Mouse (Mus musculus): ENCODE data around the gene Hist1h2bn. TPM values are rescaled to one million over a fixed set of nuclear protein-coding genes. Genes with fewer than 3 reads are reported as not detected.
"Not testable (repeated sequence)": the region's sequence is repeated elsewhere in the genome, so short reads cannot be mapped to it uniquely, and the experiment has no call there.

The Hist1h2bn gene
- polyA plus RNA-seq, 1 experiment from 2014 or later, result 6.0 TPM

DNA sequence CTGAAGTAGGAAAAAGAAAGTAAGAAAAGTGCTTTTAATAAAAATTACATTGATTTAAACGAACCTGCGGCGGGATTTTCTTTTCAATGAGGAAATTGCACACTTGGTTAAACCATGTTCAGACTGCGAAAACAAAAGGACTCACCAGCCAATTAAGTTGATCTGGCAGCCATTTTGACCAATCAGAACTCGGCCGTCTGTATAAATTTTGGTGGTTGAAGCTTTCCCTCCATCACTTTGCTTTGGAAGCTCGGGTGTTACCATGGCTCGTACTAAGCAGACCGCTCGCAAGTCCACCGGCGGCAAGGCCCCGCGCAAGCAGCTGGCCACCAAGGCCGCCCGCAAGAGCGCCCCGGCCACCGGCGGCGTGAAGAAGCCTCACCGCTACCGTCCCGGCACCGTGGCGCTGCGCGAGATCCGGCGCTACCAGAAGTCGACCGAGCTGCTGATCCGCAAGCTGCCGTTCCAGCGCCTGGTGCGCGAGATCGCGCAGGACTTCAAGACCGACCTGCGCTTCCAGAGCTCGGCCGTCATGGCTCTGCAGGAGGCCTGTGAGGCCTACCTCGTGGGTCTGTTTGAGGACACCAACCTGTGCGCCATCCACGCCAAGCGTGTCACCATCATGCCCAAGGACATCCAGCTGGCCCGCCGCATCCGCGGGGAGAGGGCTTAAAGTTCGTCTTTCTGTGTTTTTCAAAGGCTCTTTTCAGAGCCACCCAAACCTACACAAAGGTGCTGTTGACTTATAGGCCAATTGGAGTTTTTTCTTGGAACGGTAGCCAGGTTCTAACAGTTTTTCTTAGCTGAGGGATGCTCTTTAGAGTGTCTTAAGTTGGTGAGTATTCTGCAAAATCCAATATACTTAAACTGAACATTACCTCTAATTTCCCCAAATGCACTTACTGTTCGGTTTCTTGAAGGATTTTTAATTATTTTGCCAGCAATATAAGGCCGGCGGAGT is 36.2 kb upstream of the Hist1h2bn start, which contains the start of gene Hist1h3h:
TSS of gene Hist1h3h (plus strand) at position 263 of the 961 bp plus-strand sequence.
- peak within 1 kb of the TSS; percentile 98 for H3K27ac ChIP-seq
- ATAC-seq (replicated peaks; ENCODE audit: low FRiP score), result peak; percentile 41
- WGBS, result 1% methylated on average over 24 of the region's 56 CpGs

DNA sequence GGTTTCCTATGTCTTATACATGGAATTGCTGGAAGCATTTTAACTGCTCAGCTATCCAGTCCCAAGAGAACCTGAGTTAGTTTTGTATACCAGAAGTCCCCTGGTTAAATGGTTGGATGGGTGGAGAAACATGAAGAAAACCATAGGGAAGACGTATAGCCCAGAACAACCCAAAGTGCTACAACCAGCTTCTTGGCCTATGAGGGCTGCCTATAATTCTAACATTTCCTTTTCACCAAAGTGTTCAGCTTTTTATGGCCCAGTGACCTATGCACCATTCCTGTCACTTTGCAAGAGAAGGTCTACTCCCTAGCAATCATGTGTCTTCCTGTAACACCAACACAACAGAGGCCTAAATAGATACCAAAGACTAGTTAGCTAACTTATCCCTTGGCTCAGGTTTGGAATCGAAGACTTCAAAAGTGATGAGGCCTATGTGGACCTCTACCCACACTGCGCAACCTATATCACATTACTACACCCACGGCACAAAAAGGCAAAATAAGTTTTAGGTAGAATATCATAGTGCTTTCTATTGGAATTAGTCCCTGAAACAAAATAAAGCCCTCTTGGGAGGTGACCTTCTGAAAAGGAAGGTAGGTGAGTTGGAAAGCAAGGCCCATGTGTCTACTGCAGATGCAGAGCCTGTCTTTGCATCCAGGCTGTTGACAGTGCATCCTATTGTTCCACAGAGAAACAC is 35.4 kb upstream of the Hist1h2bn start:
- no peak for ATAC-seq (replicated peaks; ENCODE audit: low FRiP score)
- Histone ChIP-seq H3K9ac (peak overlapping the region; percentile 62), H3K36me3 (no peaks in the 10 kb centered on the region), H3K4me1 (peaks cover 46% of the 10 kb centered on the region), H3K9me3 (replicated peaks) (no peaks in the 10 kb centered on the region), H3K27ac (peak overlapping the region; percentile 92), H3K27me3 (no peaks in the 10 kb centered on the region), H3K4me3 (replicated peaks) (peak overlapping the region; percentile 51), H3K4me2 (peak overlapping the region; percentile 79)
- 49% methylated on average over 4 of the region's 4 CpGs for WGBS

More for the DNA sequence above, 36.2 kb upstream of the Hist1h2bn start, which contains the start of gene Hist1h3h:
- Histone ChIP-seq H3K4me1 (peaks cover 42% of the 10 kb centered on the region), H3K9ac (peak within 1 kb of the TSS; percentile 65), H3K4me2 (peak within 1 kb of the TSS; percentile 79), H3K4me3 (replicated peaks) (peak within 1 kb of the TSS; percentile 51)
- H3K9me3 ChIP-seq (replicated peaks); H3K27me3 ChIP-seq; H3K36me3 ChIP-seq: not testable (repeated sequence)

DNA sequence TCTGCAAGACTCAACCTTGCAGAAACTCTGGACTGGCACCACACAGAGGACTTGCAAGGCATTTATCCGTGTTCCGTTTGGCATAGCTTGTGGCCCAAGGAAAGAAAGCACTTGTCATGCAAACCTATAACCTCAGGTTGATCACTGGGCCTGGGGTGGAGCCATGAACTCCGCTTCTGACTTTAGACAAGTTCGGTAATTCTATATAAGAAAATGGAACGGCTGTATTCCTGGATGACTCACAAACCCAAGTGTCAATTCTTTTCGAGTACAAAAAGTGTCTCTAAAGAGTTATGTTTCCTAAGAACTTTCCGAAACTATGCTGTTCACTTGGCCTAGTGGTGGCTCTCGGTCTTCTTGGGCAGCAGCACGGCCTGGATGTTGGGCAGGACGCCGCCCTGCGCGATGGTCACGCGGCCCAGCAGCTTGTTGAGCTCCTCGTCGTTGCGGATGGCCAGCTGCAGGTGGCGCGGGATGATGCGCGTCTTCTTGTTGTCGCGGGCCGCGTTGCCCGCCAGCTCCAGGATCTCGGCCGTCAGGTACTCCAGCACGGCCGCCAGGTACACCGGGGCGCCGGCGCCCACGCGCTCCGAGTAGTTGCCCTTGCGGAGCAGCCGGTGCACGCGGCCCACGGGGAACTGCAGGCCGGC is 32.7 kb upstream of the Hist1h2bn start:
- Histone ChIP-seq H3K27ac (peak overlapping the region; percentile 94), H3K4me3 (replicated peaks) (peak overlapping the region; percentile 45), H3K9ac (peak overlapping the region; percentile 54), H3K4me1 (peaks cover 36% of the 10 kb centered on the region), H3K4me2 (peak overlapping the region; percentile 61)
- ATAC-seq (replicated peaks; ENCODE audit: low FRiP score), result peak; percentile 19
- under 1% methylated on average over 22 of the region's 44 CpGs for WGBS
- H3K36me3 ChIP-seq; H3K9me3 ChIP-seq (replicated peaks); H3K27me3 ChIP-seq: not testable (repeated sequence)

DNA sequence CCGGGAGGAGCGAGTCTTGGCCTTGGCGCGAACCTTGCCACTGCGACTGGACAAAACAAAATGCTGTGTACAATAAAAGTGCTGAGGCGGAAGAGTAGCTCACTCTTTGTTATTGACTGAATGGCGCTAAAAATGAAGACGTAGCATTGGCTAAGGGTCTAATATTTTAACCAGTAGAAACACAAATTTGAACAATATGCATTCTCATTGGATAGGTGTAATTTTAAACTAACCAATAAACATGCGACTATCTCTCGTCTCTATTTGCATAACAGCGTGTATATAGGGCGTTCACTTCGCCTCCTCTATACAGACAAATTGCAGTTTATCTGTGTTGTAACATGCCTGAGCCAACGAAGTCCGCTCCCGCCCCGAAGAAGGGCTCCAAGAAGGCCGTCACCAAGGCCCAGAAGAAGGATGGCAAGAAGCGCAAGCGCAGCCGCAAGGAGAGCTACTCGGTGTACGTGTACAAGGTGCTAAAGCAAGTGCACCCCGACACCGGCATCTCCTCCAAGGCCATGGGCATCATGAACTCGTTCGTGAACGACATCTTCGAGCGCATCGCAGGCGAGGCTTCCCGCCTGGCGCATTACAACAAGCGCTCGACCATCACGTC is 32.1 kb upstream of the Hist1h2bn start, which contains the start of gene Hist1h2bm:
TSS of gene Hist1h2bm (plus strand) at position 288 of the 616 bp plus-strand sequence.
- H3K36me3 ChIP-seq; H3K27me3 ChIP-seq; H3K9me3 ChIP-seq (replicated peaks): not testable (repeated sequence)
- Histone ChIP-seq H3K4me2 (peak within 1 kb of the TSS; percentile 61), H3K27ac (peak within 1 kb of the TSS; percentile 94), H3K9ac (peak within 1 kb of the TSS; percentile 54), H3K4me1 (peaks cover 34% of the 10 kb centered on the region), H3K4me3 (replicated peaks) (peak within 1 kb of the TSS; percentile 45)
- WGBS, result under 1% methylated on average over 37 of the region's 37 CpGs
- ATAC-seq (replicated peaks; ENCODE audit: low FRiP score), result peak; percentile 97

DNA sequence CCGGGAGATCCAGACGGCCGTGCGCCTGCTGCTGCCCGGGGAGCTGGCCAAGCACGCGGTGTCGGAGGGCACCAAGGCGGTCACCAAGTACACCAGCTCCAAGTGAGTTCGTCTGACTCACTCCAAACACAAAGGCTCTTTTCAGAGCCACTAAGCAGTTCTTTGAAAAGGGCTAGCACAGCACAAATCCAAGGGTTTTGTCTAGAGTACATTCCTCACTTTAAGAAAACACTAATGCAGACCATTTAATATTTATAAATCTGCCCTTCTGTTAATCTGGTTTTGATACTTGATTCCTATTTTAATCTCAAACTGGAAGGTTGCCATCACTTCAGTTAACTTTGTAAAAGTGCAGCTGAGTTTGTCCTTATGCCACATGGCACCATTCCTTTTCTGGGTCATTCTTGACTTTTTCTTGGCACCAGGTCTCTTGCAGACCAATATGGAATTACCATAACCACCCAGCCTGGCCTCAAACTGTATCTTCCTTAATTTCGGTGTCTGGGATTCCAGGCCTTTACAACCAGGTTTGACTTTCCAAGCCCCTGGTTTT is 31.5 kb upstream of the Hist1h2bn start:
- Histone ChIP-seq H3K9me3 (replicated peaks) (no peaks in the 10 kb centered on the region), H3K4me1 (peaks cover 32% of the 10 kb centered on the region), H3K36me3 (no peaks in the 10 kb centered on the region), H3K4me3 (replicated peaks) (peak overlapping the region; percentile 45), H3K27me3 (no peaks in the 10 kb centered on the region), H3K9ac (peak overlapping the region; percentile 43), H3K27ac (peak overlapping the region; percentile 94), H3K4me2 (peak overlapping the region; percentile 61)
- ATAC-seq (replicated peaks; ENCODE audit: low FRiP score), result no peak; the same call in 1 of the 2 replicates
- WGBS, result 2% methylated on average over 11 of the region's 11 CpGs

DNA sequence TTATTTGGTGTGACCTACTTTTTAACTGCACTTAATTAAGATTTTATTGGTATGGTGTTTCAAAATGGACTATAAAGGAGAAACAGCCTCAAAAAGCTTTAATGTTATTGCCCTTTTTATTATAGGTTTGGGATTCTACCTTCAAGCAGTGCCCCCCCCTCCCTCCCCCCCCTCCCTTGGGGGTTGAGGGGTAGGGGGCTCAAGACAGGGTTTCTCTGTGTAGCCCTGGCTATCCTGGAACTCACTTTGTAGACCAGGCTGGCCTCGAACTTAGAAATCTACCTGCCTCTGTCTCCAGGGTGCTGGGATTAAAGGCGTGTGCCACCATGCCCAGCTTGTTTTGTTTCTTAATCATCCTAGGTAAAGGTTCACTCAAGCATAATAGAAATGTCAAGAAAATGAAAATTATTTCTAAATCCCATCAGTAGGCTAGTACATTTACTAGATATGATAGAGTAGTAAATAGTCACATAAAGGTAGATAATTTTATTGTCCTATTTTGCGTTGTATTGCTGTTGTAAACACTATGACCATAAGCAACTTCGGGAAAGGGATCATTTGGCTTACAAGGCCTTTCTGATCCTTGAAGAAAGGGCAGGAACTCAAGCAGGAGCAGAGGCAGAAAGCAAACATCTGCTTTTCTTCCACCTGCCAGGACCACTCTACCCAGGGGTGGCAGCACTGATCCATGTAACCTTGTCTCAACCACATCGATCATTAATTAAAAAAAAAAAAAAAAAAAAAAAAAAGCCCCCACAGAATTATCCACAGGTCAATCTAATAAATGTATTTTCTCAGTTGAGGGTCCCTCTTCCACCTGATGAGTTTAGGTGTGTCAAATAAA is 30.7 kb upstream of the Hist1h2bn start:
- ATAC-seq (replicated peaks; ENCODE audit: low FRiP score), result no peak
- WGBS, result 31% methylated on average over 5 of the region's 5 CpGs
- Histone ChIP-seq H3K9me3 (replicated peaks) (no peaks in the 10 kb centered on the region), H3K36me3 (no peaks in the 10 kb centered on the region), H3K4me2 (peak overlapping the region; percentile 61), H3K4me1 (peaks cover 31% of the 10 kb centered on the region), H3K9ac (no peak overlapping the region; the same call in 1 of the 2 replicates), H3K27ac (peak overlapping the region; percentile 94), H3K4me3 (replicated peaks) (no peak overlapping the region; the same call in 1 of the 2 replicates), H3K27me3 (no peaks in the 10 kb centered on the region)

DNA sequence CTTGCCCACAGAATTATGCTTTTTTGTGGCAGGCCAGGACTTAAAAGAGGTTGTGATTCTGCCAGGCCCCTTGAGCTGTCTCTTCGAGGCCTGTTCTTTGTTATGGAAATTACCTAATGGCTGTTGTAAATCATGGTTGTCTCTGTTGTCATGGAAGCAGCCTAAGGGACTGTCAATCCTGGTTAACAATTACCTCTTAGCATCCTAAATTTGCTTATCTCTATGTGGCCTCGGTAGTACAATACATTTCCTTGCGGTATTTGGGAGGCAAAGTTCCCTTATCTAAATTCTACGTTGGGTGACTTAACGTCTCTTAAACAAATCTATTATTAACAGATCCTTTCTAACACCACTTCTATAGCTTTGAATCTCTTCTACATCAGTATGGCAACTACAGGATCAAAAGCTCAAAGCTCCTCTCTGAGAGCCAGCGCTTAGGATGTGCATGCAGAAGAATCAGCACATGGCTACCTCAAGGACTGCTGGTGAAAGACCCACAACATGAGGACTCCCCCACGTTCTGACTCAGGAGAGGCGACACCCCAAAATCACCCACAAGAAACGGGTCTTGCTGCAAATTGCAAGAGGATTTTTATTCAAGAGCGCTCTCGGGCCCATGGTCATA is 25.9 kb upstream of the Hist1h2bn start:
- Histone ChIP-seq H3K4me2 (no peak overlapping the region), H3K9me3 (replicated peaks) (no peaks in the 10 kb centered on the region), H3K27ac (no peak overlapping the region), H3K36me3 (no peaks in the 10 kb centered on the region), H3K9ac (no peak overlapping the region), H3K4me1 (peaks cover under 1% of the 10 kb centered on the region; the same call in 1 of the 2 replicates), H3K27me3 (no peaks in the 10 kb centered on the region), H3K4me3 (replicated peaks) (no peak overlapping the region)
- ATAC-seq (replicated peaks; ENCODE audit: low FRiP score), result no peak
- whole genome bisulfite sequencing, result 37% methylated on average over 11 of the region's 11 CpGs

DNA sequence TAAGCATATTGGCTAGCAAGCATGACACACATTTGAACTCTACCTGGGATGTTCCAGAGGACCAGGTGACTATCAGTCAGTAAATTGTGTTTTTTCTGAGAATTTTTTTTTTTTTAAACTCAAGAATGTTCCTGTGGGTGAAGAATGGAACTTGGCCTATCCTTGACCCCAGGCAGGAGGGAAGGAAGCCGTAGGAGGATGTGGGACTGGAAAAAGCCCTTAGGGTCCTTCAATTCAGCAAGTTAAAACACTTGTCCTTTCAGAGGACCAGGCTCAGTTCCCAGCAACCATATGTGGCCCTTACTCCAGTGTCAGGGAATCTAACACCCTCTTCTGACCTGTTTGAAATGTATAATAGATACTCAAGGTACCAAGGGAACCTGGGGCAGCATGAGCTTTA is 24.4 kb upstream of the Hist1h2bn start:
- Histone ChIP-seq H3K4me2 (no peak overlapping the region), H3K36me3 (no peaks in the 10 kb centered on the region), H3K4me3 (replicated peaks) (no peak overlapping the region), H3K4me1 (peaks cover 9% of the 10 kb centered on the region), H3K27me3 (no peaks in the 10 kb centered on the region), H3K9ac (no peak overlapping the region), H3K9me3 (replicated peaks) (no peaks in the 10 kb centered on the region), H3K27ac (no peak overlapping the region)
- no peak for ATAC-seq (replicated peaks; ENCODE audit: low FRiP score)
- WGBS, result 41% methylated on average over 1 of the region's 1 CpGs

DNA sequence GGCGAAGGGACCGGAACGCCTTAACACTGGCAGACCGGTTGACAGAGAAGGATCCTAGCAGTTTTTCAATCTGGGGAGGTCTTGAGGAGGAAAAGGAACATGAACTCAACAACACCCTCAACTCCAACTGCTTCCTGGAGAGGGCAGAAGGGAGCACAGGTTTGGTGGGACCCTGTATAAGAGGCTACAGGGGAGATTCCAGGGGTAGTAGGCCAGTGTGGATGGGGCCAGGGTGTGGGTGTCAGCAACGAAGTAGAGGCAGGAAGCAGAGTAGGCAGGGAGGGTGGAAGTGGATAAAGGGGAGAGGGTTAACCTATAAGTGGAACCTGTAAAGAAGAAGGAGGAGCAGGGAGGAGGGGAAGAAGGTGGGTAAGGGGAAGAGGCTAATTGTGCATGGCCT is 20.5 kb upstream of the Hist1h2bn start:
- 63% methylated on average over 5 of the region's 5 CpGs for WGBS
- peaks cover 22% of the 10 kb centered on the region for H3K4me1 ChIP-seq
- no peak for ATAC-seq (replicated peaks; ENCODE audit: low FRiP score)

More for the DNA sequence above, 20.5 kb upstream of the Hist1h2bn start:
- Histone ChIP-seq H3K4me3 (replicated peaks) (no peak overlapping the region), H3K9ac (no peak overlapping the region), H3K9me3 (replicated peaks) (no peaks in the 10 kb centered on the region), H3K27ac (peak overlapping the region; percentile 98), H3K4me2 (no peak overlapping the region; the same call in 1 of the 2 replicates), H3K27me3 (no peaks in the 10 kb centered on the region), H3K36me3 (no peaks in the 10 kb centered on the region)
